8 mouse cellular contexts compared by ENCODE assay signal in the genomic region with DNA sequence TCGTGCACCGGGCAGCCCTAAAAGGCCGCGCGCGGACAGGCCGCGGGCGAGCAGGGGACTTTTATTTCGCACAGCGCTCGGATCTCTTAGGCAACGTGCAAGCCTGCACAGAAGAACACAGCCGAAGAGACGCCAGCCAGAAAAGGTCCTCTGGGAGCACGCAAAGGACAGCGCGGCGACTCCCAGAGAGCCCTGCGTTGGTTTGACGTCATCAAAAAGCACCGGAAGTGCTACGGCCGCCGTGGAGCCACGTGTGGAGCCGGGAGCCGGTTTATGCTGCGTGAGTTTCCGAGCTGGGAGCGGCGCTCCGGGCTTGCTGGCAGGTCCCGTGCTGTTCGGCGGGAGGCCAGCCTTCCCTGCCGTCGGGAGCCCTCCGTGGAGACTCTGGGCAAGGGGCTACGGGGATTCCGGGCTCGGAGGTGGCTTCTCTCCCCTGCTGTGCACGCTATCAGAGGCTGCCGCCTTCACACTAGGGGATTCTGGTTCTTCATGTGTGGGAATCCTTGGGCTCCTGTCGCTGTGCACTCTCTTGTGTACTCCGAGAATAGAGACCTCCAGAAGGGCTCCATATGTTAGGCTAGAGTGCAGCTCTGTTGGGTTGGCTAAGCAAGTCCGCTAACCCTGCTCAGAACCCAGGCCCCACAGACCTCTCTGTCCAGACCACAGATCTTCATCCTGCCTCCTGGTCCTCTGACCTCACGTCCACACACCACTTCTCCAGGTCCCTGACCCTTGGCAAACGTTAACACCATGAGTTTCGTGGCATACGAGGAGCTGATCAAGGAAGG. TPM values are rescaled to one million over a fixed set of nuclear protein-coding genes. Genes with fewer than 3 reads are reported as not detected.
DNase-seq lines count a peak whose midpoint lies in the region; ATAC-seq lines count a peak whose summit lies in the region.

A gene (plus strand): TSS at position 224 of the 788 bp plus-strand sequence.

- H3K4me2 ChIP-seq in midbrain, embryonic 11.5 days: peak within 1 kb of the TSS; percentile 67

- peaks cover 17% of the 10 kb centered on the region for H3K4me1 ChIP-seq in midbrain, embryonic 11.5 days (ENCODE audit: control insufficient read depth, insufficient read depth, low read length)

- H3K9me3 ChIP-seq in midbrain, embryonic 11.5 days (ENCODE audit: control insufficient read depth, low read length): no peaks in the 10 kb centered on the region

- H3K27me3 ChIP-seq in midbrain, embryonic 11.5 days (ENCODE audit: control insufficient read depth, insufficient read depth, low read length): peaks cover 6% of the 10 kb centered on the region

- whole genome bisulfite sequencing in midbrain, embryonic 11.5 days: under 1% methylated on average over 51 of the region's 51 CpGs

- peak; percentile 85 for DNase-seq in adrenal gland, adult 8-10 months
- DNase-seq in embryo, embryonic 11 days: peak; percentile 96
- peak; percentile 90 for DNase-seq in gastrocnemius, postnatal 25 days
- DNase-seq in left cerebral cortex, postnatal 4 days: peak; percentile 93
- peak; percentile 100 for DNase-seq in midbrain, embryonic 11.5 days (ENCODE audit: low spot score, missing footprints)
- peak; percentile 90 for DNase-seq in right cerebral cortex, postnatal 4 days
- peak; percentile 90 for DNase-seq in yolk sac, embryonic 10.5 days (ENCODE audit: low spot score)

- peak within 1 kb of the TSS; percentile 95 for H3K27ac ChIP-seq in midbrain, embryonic 11.5 days (ENCODE audit: low read depth, low read length)

- H3K4me3 ChIP-seq in midbrain, embryonic 11.5 days (ENCODE audit: low read depth, low read length): peak within 1 kb of the TSS; percentile 88

- intact Hi-C loops in left cerebral cortex, postnatal 4 days (cut with DNase I): no loop called here

- H3K9ac ChIP-seq in midbrain, embryonic 11.5 days (ENCODE audit: low read length): peak within 1 kb of the TSS; percentile 81

- ATAC-seq in inflammation-experienced regulatory T-cells, adult 6 months: peak; percentile 95
- peak; percentile 85 for ATAC-seq in midbrain, embryonic 11.5 days (ENCODE audit: low FRiP score)

- H3K36me3 ChIP-seq in midbrain, embryonic 11.5 days (ENCODE audit: control insufficient read depth, insufficient read depth, low read length): peaks cover 7% of the 10 kb centered on the region; the same call in 1 of the 2 replicates

RNA-seq across cellular contexts. Expression of the gene that starts here (rescaled TPM):
- 10 to 100 TPM; 12.8 to 16.6 (median 16.0) TPM for total RNA-seq in adrenal gland, adult 8-10 months (2022)
- total RNA-seq in gastrocnemius, postnatal 25 days (2021): 1 to 10 TPM; 2.7 to 2.9 TPM
- 1 to 10 TPM; 3.2 to 4.4 (median 3.3) TPM for polyA plus RNA-seq in inflammation-experienced regulatory T-cells, adult 6 months (2017; shearing (Covaris generic))
- 10 to 100 TPM; 21.3 to 22.0 TPM for total RNA-seq in left cerebral cortex, postnatal 4 days (2021)
- polyA plus RNA-seq in midbrain, embryonic 11.5 days (2014; fragmentation: Nextera tagmentation; extraction: Ambion mirVana): 5.5 and 6.0 TPM in 2 replicates

Comparison
In these comparisons a context has a peak if more than half of its experiments do, and no peak if none do; other contexts are left out.
1. Peak in every context shown above with its lines: DNase-seq, ATAC-seq, H3K4me3 ChIP-seq and H3K27ac ChIP-seq.